Mouse (Mus musculus) megakaryocyte, embryonic 14.5 days (primary cell): Measurements from ENCODE around the gene Cenpp. TPM values are rescaled to one million over a fixed set of nuclear protein-coding genes. Genes with fewer than 3 reads are reported as not detected.

ENCODE experiments used
- H3K27me3 ChIP-seq: replicated peaks from 2 replicates; pipeline ENCODE3; 2012; ENCODE audit warnings: inconsistent platforms
- H3K36me3 ChIP-seq: replicated peaks from 2 replicates; pipeline ENCODE3; 2012; ENCODE audit warnings: low read length, inconsistent platforms, mixed read lengths
- H3K4me1 ChIP-seq: 2 replicates; pipeline ENCODE4 v1.6.1; 2012; ENCODE audit warnings: inconsistent platforms
- H3K4me3 ChIP-seq: replicated peaks from 2 replicates; pipeline ENCODE3; 2012; ENCODE audit warnings: moderate library complexity, mild to moderate bottlenecking, inconsistent platforms
- H3K9me3 ChIP-seq: 2 replicates; pipeline ENCODE4 v1.6.1; 2012; ENCODE audit warnings: inconsistent platforms
- FLI1 ChIP-seq: IDR thresholded peaks from 2 replicates; pipeline ENCODE4 v1.6.1; 2012; ENCODE audit warnings: low read length, inconsistent platforms, mixed read lengths
- GATA1 ChIP-seq: IDR thresholded peaks from 3 replicates; pipeline ENCODE4 v1.6.1; 2012; ENCODE audit warnings: mixed read lengths, low read length, inconsistent platforms, borderline replicate concordance
- polyA plus RNA-seq: library from polyadenylated mRNA; stranded (reverse); fragments of >175 nt; gene quantifications from 2 replicates; pipeline ENCODE4 v1.2.3, GENCODE M21; 2012; ENCODE audit warnings: low replicate concordance; ENCODE audit not compliant: insufficient read depth

Gene Cenpp
- polyA plus RNA-seq, 1 experiment: 1.8 TPM

- no peaks in the 10 kb centered on the region for H3K27me3 ChIP-seq
- peaks cover 41% of the 10 kb centered on the region for H3K4me1 ChIP-seq
- H3K4me3 ChIP-seq: no peak overlapping the region
- no peak for TF ChIP-seq GATA1
- no peak for TF ChIP-seq FLI1
- no peaks in the 10 kb centered on the region for H3K9me3 ChIP-seq
- peaks cover 5% of the 10 kb centered on the region for H3K36me3 ChIP-seq
These were observed 7.7 kb downstream of the Cenpp start for GRCm38 (mm10) chr13:49644731-49645529.

DNA sequence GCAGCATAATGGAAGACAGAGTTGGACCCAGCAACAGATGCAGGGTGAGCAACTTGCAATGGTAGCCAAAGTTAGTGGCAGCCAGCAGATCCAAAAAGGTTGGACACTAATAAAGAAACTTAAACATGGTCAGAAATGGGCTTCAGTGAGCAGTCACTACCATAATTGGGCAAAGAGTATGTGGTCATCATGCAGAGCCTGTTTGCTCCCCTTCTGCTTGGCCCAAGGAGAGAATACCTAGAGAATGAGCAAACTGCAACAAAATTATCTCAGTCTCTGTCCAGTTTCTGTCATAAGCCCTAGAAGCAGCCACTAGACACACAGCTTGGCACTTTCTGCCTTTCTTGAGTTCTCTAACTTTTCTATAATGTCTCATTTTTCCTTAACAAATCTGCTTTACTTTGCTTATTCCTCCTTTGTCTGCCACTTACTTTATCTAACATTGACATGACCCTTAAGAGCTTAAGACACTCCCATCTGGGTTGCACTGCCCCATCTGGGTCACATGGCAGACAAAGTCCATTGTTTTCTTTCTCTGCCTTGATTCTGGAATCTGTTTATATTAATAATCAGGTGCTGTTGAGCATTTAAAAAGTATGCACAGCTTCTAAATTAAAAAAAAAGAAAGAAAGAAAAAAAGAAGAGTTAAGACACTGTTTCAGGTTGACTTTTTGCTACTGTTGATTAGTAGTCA is 8.8 kb downstream of the Cenpp start:
- TF ChIP-seq FLI1: no peak
- no peak for TF ChIP-seq GATA1
- Histone ChIP-seq H3K36me3 (peaks cover 12% of the 10 kb centered on the region), H3K4me3 (no peak overlapping the region), H3K4me1 (peaks cover 46% of the 10 kb centered on the region), H3K9me3 (no peaks in the 10 kb centered on the region), H3K27me3 (no peaks in the 10 kb centered on the region)

GRCm38 (mm10) chr13:49642650-49643049 is 9.9 kb downstream of the Cenpp start:
- Histone ChIP-seq H3K4me3 (no peak overlapping the region), H3K36me3 (peaks cover 19% of the 10 kb centered on the region), H3K9me3 (no peaks in the 10 kb centered on the region), H3K27me3 (no peaks in the 10 kb centered on the region), H3K4me1 (peaks cover 54% of the 10 kb centered on the region)
- TF ChIP-seq FLI1 (no peak), GATA1 (no peak)

DNA sequence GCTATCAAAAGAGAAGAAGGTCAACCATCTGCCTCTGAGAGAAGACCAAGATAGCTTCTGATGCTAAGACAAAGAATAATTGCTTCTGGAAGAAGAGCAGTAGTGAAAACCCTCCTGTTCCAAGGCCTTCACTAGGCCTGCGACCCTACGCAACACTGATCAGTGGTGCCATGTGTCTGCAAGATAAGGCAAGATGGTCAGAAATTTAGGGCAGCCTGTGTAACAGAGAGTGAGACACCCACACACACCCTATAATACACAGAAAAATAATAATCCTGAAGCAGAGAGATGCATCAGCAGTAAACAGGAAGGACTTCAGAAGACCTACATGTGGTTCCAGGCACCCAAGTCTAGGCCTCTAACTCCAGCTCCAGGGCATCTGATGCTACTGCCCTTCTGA is 12.6 kb downstream of the Cenpp start:
- H3K36me3 ChIP-seq: peaks cover 19% of the 10 kb centered on the region
- H3K27me3 ChIP-seq: no peaks in the 10 kb centered on the region
- TF ChIP-seq GATA1: no peak
- TF ChIP-seq FLI1: no peak
- H3K9me3 ChIP-seq: no peaks in the 10 kb centered on the region
- H3K4me3 ChIP-seq: no peak overlapping the region
- H3K4me1 ChIP-seq: peaks cover 66% of the 10 kb centered on the region

- H3K4me3 ChIP-seq: no peak overlapping the region
- H3K27me3 ChIP-seq: no peaks in the 10 kb centered on the region
- H3K36me3 ChIP-seq: peaks cover 11% of the 10 kb centered on the region
- no peaks in the 10 kb centered on the region for H3K9me3 ChIP-seq
- TF ChIP-seq GATA1 (no peak), FLI1 (no peak)
- H3K4me1 ChIP-seq: peaks cover 40% of the 10 kb centered on the region
These were observed 23.5 kb downstream of the Cenpp start for GRCm38 (mm10) chr13:49629076-49629475.

- Histone ChIP-seq H3K4me1 (peaks cover 42% of the 10 kb centered on the region), H3K36me3 (peaks cover 11% of the 10 kb centered on the region), H3K4me3 (no peak overlapping the region), H3K9me3 (no peaks in the 10 kb centered on the region), H3K27me3 (no peaks in the 10 kb centered on the region)
- no peak for TF ChIP-seq GATA1
- TF ChIP-seq FLI1: no peak
These were observed 24.4 kb downstream of the Cenpp start for GRCm38 (mm10) chr13:49628167-49628566.

DNA sequence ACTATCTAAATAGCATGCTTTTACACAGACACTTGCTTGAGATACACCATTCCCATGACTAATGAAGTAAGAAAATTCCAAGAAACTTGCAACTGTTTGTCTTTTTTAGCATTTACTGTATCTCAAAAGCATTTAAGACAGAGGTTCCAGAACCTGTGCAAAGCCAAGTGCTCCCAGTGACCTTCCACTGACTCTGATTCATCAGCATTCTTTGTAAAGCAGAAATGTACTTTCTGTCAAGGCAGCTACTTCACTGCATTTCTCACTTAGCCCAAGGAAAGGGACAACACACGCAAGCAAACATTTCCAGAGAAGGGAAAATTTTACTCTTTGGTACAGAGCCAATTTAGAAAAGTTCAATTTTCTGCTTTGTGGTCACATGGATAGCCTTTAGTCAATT is 29.4 kb downstream of the Cenpp start:
- no peaks in the 10 kb centered on the region for H3K36me3 ChIP-seq
- peaks cover 44% of the 10 kb centered on the region for H3K4me1 ChIP-seq
- no peak overlapping the region for H3K4me3 ChIP-seq
- no peak for TF ChIP-seq FLI1
- no peak for TF ChIP-seq GATA1
- no peaks in the 10 kb centered on the region for H3K27me3 ChIP-seq
- no peaks in the 10 kb centered on the region for H3K9me3 ChIP-seq

DNA sequence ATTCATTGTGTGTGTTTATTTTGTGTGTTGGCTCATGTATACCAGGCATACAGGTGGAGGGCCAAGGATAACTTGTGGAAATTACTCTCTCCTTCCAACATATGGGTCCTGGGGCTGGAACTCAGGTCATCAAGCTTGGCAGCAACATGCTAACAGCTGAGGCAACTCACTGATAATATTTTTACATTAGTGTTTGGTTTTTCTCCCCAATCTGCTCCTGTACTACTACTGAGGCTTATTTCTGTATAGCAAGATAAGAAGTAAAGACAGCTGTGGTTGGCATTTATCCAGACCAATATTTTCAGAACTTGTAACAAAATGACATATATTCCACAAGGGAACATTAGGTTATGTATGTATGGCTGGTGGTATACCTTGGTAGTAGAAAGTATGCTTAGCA is 34.2 kb downstream of the Cenpp start:
- Histone ChIP-seq H3K4me1 (peaks cover 43% of the 10 kb centered on the region), H3K9me3 (no peaks in the 10 kb centered on the region), H3K27me3 (no peaks in the 10 kb centered on the region), H3K4me3 (no peak overlapping the region), H3K36me3 (no peaks in the 10 kb centered on the region)
- TF ChIP-seq FLI1: no peak
- no peak for TF ChIP-seq GATA1

GRCm38 (mm10) chr13:49617021-49617420 is 35.6 kb downstream of the Cenpp start:
- no peak overlapping the region for H3K4me3 ChIP-seq
- no peaks in the 10 kb centered on the region for H3K36me3 ChIP-seq
- H3K4me1 ChIP-seq: peaks cover 40% of the 10 kb centered on the region
- H3K27me3 ChIP-seq: no peaks in the 10 kb centered on the region
- no peaks in the 10 kb centered on the region for H3K9me3 ChIP-seq
- TF ChIP-seq FLI1 (no peak), GATA1 (no peak)
